Mouse (Mus musculus) urinary bladder, postnatal 25 days (tissue): ENCODE measurements around the gene 1700067P10Rik.

Source experiments
- DNase-seq: peaks from one replicate; pipeline ENCODE4 v3.0.0; 2022; ENCODE audit warnings: low spot score

1700067P10Rik gene

GRCm38 (mm10) chr17:48089019-48089418 is at the start of gene 1700067P10Rik:
Gene 1700067P10Rik, plus strand, starts transcription at chr17:48089319.
- no peak for DNase-seq

- DNase-seq = peak; percentile 44
Observed at GRCm38 (mm10) chr17:48041351-48042287, 47.5 kb upstream of the 1700067P10Rik start.

GRCm38 (mm10) chr17:48043154-48043880 is 45.8 kb upstream of the 1700067P10Rik start:
- DNase-seq = no peak

GRCm38 (mm10) chr17:48045631-48046030 is 43.5 kb upstream of the 1700067P10Rik start:
- DNase-seq = peak; percentile 78

- no peak for DNase-seq
Observed at GRCm38 (mm10) chr17:48051638-48052337, 37.3 kb upstream of the 1700067P10Rik start.

GRCm38 (mm10) chr17:48052338-48053067 is 36.6 kb upstream of the 1700067P10Rik start:
- DNase-seq = no peak

- DNase-seq = no peak
Observed at GRCm38 (mm10) chr17:48053646-48054045, 35.5 kb upstream of the 1700067P10Rik start.

- no peak for DNase-seq
Observed at GRCm38 (mm10) chr17:48055076-48055816, 33.9 kb upstream of the 1700067P10Rik start.

GRCm38 (mm10) chr17:48057382-48057781 is 31.7 kb upstream of the 1700067P10Rik start:
- DNase-seq = no peak

GRCm38 (mm10) chr17:48064196-48064843 is 24.8 kb upstream of the 1700067P10Rik start:
- no peak for DNase-seq

- no peak for DNase-seq
Observed at GRCm38 (mm10) chr17:48065081-48065501, 24.0 kb upstream of the 1700067P10Rik start.

- no peak for DNase-seq
Observed at GRCm38 (mm10) chr17:48067083-48067614, 22.0 kb upstream of the 1700067P10Rik start.

GRCm38 (mm10) chr17:48067729-48068128 is 21.4 kb upstream of the 1700067P10Rik start:
- DNase-seq = no peak

- no peak for DNase-seq
Observed at GRCm38 (mm10) chr17:48080626-48081025, 8.5 kb upstream of the 1700067P10Rik start.

- no peak for DNase-seq
Observed at GRCm38 (mm10) chr17:48089446-48089845, 327 bp downstream of the 1700067P10Rik start.

GRCm38 (mm10) chr17:48090305-48090704 is 1.2 kb downstream of the 1700067P10Rik start:
- no peak for DNase-seq

GRCm38 (mm10) chr17:48093286-48093817 is 4.2 kb downstream of the 1700067P10Rik start:
- no peak for DNase-seq

GRCm38 (mm10) chr17:48094820-48095680 is 5.9 kb downstream of the 1700067P10Rik start:
- DNase-seq = no peak

GRCm38 (mm10) chr17:48095718-48096121 is 6.6 kb downstream of the 1700067P10Rik start:
- DNase-seq = no peak
